Mouse (Mus musculus) v-Abl transformed pro-B cells (cell line): ENCODE data around the gene Cdh23.

ENCODE experiments used
- in situ Hi-C, 2 experiments: fragments of 400-800 bp; cut with MboI; formaldehyde crosslinking; loops; one replicate each; pipeline ENCODE4 v1.15.1; 2025; ENCODE audit not compliant: unreplicated experiment in 2 of 2

The Cdh23 gene

DNA sequence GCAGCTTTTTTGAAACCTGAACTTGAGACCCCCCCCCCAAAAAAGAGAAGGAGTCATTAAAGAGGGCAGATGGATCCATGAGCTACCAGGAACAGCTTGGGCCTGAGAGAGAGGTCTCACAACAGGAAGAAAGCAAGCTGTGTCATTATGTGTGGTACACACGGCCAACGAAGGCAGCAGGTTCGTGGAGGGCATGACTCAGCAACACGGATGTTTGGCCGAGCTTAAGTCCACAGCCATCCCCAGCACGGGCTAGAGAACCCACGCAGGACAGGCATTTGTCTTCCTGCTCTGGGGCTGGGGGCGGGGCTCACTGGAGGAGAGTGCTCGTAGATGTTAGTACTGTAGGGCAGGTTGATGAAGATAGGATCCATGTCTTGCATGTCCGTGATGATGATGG lies 165.7 kb downstream of the Cdh23 start:
- in situ Hi-C loops, result loop anchor here (5.0 to 10.0 kb wide), 3 partner anchors 167 to 227 kb away; partner anchors contain the start of gene Cdh23 (in 2 of the 2)

DNA sequence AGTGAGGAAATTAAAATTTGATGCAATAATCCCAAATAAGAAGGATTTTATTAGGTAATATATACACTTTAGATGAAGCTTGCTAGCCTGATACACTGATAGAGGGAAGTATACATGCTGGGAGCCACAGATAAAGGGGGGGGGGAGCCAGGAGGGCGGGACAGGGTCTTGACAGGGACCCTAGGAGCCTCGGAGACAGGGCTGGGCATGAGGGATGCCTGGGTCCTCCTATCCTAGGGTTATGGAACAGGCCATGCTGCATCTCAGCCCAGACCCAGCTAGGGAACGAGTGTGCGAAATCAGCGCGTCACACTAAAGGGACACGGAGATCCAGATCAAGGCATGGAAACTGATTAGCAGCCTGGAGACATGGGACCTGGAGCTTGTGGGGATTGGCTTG lies 168.3 kb downstream of the Cdh23 start:
- in situ Hi-C loops, result no loop called here

DNA sequence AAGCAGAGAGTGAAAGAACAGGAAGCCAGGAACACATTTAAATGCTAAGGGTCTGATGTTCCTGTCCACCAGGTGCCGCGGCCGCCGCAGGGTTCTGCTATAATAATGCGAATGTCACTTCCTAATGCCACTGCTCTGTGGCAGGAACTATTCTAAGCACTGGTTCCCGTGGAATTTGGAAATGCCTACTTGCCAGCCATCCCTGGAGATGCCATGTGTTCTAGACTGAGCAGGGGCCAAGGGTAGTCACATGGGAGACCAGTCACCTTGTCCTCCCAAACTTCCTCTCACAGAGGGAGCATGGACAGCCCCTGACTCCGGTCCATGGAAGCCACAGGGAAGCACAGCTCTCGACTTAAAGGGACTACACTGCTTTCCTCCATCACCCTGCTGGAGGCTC lies 171.2 kb downstream of the Cdh23 start:
- in situ Hi-C loops, result no loop called here

DNA sequence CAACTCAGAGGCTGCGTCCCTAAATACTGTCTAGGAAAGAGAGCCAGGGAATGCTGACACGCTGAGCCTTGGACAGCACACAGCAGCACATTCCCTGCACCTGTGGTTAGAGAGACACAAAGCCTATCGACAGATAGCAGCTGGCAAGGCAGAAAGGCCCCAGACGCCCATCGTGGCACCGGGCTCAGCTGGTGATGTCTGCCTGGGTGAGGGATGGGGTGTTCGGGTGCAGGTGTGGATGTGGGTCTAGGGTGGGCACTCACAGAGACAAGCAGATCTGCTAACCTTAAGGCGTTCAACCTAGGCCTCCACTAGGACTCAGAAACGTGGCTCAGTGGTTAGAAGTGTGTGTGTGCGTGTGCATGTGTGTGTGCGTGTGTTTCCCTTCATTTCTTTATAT lies 180.0 kb downstream of the Cdh23 start:
- in situ Hi-C loops, result no loop called here

DNA sequence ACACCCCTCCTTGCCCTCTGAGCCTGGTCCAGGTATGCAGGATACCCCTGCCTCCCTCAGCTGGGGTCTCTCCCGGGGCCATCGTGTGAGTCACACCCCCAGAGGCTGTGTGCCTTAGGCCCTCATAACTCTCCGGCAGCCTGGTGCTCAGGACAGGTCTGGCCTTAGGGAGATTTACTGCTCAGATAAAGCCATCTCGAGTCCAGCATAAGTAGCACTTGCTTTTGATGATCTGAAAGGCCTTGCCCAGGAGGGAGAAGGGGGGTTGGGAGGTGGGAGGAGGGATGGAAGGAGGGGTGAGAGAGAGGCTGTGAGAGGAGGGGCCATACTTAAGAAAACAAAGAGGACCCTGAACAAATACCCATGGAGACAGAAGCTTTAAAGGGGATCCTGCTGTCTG lies 197.8 kb downstream of the Cdh23 start:
- in situ Hi-C loops, result no loop called here

DNA sequence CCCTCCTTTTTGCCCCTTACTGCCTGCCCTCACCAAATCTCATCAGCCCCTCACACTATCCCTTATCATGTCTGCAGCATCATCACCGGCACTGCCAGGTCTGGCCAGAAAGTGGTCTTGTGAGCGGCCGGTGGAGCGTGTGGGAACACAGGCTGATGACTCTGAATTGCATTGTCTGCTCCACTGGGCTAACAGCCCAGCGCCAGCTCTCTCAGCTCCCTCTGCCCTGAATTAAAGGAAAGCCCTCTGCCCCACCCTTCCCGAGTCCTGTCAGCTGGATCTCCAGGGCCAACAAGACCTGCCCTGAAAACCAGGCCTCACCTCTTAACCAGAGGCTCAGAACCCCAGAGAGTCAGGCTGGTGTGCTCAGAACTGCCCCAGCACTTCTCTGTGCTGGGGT lies 201.2 kb downstream of the Cdh23 start:
- in situ Hi-C loops, result no loop called here

DNA sequence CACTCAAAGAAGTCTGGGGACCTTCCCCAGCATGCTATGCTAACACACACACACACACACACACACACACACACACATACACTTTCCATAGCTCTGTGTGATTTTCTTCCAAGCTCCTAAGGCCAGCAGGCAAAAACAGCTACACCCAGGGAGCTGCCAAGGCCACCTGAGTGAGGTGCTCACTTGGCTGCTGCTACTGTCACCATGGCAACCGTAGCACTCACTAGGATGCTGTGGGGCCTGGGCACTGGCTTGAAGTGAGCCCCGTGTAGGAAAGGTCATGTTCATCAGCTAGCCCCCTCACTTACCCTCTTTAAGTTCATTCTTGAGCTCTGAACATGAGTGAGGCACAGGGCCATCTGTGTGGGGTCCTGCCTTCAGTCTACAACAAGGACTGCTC lies 204.8 kb downstream of the Cdh23 start:
- in situ Hi-C loops, result no loop called here

DNA sequence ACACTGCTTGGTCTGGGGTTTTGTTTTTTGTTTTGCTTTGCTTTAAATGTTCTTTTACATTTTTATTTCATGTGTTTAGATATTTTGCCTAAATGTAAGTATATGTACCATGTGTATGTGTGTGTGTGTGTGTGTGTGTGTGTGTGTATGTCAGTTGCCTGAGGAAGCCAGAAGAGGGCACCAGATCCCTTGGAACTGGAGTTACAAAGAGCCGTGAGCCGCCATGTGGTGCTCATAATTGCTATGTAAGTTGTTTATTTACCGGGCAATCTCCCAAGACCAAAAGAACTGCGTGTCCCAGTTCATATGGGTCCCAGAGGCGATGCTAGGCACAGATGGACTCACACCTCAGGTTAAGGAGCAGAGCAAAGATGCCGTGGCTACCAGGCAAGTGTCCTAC lies 214.9 kb downstream of the Cdh23 start:
- in situ Hi-C loops, result no loop called here

DNA sequence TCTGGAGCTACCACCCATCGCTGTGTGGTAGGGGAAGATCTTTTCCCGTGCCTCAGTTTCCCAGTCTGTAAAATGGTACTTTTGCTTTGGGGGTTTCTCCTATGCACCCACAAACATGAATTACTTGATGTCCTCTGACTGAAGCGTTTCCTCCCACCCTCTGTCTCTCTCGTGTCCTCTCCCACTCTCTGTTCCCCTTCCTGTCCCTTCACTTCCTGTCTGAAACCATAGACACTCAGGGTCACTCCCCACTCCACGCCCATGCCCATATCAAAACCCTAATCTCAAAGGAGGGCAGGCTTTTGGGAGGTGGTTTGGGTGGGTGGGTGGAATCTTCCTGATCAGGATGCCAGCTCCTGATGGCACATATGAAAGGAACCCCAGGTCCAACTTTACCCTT lies 221.7 kb downstream of the Cdh23 start:
- in situ Hi-C loops, result no loop called here

DNA sequence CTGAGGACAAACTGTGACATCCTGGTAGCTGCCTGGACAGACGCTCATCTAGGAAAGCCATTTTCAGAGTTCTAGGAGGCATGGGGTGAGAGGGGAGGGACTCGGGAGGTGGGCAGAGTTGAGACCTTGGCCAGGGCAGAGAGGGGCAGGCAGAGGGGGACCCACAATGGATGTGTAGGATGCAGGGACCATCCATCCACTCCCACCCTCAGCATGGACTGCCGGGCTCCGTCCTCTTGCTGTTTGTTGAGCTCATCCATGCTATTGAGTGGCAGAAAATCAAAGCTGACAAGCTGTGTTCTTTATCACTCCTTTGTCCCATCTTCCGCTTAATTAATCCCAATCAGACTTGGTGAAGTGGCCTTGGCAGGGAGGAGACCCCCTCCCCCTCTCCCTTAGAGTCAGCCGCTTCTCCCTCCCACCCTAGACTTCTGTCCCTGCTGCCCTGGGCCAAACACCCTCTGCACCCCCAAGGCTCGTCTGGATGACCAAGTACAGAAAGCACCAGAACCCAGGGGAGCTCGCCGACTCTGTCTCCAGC lies 222.4 kb downstream of the Cdh23 start:
- in situ Hi-C loops, result no loop called here

DNA sequence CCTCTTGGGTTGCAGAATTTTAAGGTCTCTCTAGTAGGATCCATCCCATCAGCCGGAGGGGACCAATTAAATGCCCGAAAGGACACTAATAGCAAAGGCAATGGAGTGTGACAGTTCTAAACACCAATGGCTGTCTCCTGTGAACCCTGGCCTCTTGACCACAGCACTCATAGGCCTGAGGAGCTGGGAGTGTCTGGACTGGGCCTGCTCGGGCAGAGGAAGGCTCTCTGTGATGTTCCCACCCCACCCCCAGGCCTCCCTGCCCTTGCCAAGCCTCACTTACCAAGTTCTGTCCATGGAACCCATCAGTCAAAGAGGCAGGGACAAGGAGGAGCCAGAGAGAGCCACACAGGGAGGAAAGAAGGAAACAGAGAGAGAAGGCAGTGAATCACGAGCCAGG lies 228.5 kb downstream of the Cdh23 start:
- in situ Hi-C loops, result no loop called here

DNA sequence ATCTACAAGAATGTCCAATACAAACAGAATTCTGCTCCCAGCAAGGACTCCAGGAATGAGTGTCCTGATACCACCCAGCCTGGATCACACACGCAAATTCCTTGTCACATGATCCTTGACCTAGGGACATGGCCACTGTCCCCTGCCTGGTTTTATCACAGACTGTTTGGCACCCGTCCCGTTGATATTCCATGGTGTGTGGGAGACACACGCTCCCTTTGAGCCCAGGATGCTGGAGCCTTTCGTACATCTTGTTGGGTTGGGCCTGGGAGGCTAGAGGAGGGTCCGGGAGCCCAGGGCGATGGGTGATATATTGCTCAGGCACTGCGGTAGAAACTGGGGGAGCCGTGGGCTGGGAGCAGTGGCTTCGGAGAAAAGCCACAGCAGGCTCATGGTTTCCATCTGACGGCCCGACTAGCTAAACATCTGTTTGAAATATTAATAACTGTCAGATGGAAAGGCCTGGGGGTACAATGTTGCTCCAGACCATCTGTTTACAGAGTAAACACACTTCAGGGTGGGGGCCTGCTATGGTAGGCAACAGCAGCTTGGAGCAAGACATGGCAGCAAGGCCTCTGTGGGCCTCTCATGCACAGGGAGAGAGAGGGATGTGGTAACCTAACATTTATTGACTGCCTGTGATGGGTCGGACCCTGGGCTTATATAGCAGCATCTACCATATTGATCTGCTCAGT lies 232.2 kb downstream of the Cdh23 start:
- in situ Hi-C loops, result no loop called here

DNA sequence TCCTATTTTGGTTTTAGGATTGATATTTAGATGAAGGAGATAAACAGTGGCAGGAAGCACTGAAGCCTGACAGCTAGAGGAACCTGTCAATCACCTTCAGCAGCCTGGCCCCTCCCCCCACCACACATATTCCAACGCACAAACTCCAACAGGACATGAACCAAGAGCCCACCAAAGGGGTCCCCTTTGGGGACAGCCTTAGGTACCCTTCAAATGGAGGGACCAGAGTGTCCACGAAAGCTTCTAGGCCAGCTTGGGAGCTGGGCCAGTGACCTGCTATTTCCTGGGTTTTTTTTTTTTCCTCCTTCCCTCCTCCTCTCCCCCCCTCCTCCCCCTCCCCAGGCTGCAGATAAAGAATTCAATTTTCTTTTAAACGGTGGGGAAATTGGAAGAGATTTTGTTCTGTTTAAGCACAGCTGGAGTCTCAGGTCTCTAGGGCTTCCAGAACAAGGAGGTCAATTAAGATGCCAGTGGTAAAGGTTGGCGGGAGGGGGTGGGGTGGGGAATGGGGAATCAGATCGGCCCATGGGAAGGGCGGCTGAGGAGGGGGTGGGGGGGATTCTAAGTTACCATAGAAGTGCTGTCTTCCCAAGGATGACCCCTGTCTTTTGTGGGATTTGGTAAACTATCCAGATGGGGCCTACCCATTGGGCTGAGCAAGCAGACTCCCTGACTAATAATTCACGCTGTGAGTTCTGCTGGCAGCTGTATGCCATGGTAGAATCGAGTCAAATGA lies 239.5 kb downstream of the Cdh23 start:
- in situ Hi-C loops, result no loop called here

DNA sequence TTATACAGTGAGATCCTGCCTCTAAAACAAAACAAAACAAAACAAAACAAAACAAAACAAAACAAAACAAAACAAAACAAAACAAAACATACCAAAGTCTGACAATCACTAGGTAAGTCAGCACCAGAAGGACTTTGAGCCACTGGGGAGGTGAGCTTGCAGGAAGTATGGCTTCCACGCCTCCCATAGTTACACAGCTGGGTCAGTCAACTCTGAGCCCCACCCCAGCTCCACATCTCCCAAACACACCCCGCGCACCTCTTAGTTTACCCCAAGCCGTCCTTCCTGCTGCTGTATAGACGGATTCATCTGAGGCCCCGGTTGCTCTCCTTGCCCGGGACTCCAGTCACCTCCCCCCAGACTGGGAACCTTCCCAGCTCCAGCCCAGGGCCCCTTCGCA lies 241.1 kb downstream of the Cdh23 start:
- in situ Hi-C loops, result no loop called here

DNA sequence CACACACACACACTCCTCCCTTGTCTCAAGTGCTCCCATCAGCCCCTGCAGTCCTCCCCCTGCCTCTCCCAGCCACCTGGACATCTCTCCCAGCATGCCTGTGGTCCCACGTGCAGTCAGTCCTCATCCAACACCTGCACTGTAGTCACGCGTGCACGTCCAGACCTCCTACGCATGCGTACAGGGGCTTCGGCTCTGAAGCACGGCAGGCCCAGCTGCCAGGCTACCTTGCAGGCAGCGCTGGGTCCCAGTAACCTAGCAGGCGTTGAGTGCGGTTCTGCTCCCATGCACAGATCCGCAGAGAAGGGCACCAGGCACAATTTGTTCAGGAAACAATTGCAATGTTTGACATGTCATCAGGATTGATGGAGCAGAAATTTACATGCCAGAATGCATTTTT lies 249.1 kb downstream of the Cdh23 start:
- in situ Hi-C loops, result no loop called here

DNA sequence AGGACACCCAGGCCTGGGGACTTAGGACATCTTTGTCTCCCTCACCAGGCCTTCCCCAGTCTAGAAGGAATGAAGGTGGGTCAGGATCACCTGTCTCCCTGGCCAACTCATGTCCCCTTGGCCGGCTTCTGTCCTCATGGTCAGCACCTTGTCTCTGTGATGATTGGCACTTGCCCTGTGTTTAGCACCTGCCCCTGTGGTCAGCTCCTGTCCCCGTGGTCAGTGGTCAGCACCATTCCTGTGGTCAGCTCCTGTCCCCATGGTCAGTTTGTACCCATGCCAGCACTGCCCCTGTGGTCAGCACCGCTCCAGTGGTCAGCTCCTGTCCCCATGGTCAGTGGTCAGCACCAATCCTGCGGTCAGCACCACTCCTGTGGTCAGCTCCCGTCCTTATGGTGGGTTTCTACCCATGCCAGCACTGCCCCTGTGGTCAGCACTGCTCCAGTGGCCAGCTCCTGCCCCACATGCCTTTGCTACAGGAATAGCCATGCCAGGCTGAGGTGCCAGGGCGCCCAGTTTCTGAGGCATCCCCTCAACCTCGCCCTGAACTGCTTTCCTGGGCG lies 251.2 kb downstream of the Cdh23 start:
- in situ Hi-C loops, result no loop called here

DNA sequence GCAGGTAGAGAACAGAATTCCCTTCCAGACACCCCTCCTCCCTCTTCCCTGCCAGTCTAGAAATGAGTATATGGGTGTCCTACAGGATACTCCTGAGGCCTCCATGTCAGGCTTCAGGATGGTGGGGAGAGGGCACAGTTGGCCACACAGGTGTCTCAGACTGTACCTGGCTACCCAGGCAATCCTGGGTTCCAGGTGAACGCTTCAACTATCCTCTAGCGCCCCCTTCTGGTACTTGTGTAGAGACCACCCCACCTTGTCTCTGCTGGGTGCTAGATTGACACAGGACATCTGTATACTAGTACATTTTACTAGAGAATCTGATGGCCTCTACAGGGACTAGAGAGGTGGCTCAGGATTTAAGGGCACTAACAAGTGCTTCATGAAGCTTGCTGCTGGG lies 253.2 kb downstream of the Cdh23 start:
- in situ Hi-C loops, result no loop called here

DNA sequence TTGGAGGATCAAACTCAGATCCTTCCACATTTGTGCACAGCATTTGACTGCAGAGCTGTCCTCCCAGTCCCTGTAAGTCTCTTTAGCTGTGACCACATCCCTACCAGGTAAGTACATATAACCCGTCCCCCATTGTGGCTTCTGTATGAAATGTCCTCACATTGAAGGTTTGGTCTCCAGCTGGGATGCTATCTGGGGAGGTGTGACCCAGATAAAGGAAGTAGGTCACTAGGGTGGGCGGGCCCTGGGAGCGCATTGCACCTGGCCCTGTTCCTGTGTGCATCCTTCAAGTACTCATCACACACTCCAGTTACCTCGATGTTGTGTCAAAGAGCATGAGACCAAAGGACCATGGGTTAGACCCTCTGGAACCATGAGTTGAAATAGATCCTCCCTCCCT lies 254.0 kb downstream of the Cdh23 start:
- in situ Hi-C loops, result no loop called here

DNA sequence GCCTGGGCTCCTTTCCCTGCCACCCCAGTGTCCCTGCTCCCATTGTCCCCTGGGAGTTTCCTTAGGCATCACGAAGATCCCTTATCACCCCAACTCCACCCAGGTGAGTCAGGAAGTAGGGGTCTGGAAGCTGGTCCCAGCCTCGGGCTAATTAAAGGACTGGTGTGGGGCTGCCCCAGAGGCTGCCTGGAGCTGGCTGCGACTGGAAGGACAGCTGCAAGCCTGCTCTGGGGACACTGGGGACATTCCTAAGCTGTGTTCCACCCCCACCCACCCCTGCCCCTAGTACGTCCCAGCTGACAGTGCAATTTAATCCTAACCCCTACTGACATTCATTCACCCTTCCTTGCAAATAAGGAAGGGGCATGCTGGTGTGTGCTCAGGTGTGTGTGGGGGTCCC lies 263.6 kb downstream of the Cdh23 start:
- in situ Hi-C loops, result no loop called here

DNA sequence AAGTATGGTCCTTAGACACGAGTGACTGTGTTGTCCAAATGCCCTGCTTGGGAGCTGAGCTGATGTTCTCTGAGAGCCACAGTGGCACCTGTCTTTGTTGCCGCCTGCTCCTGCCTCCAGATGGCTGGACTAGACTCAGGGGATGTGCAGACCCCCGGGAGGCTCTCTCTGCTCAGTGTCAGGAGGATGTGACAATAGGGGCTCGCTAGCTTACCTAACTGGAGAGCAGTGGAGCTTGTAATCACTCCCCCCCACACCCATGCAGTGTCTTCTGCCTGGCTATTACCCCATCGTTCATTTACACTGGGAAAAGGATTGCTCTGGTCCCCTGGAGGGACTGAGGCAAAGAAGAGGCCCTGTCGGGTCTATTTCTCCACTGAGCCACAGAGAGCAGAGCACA lies 265.7 kb downstream of the Cdh23 start:
- in situ Hi-C loops, result no loop called here

DNA sequence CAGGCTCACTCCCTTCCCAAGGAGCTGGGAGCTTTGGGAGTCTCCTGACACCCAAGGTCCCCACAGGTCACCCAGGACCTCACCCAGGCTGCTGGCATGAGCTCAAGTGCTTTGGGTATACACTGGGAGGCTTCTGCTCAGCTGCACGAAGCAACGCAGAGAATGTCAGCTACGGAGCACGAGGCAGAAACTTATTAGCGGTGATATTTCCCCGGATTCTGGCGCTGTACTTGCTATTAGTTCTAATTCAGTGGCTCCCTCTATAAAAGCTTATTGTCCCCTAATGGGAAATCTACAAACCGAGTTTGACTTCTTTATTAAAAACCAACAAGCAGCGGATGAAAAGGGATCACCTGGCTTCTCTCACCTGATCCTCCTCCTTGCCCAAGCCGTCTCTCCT lies 266.3 kb downstream of the Cdh23 start:
- in situ Hi-C loops, result no loop called here

DNA sequence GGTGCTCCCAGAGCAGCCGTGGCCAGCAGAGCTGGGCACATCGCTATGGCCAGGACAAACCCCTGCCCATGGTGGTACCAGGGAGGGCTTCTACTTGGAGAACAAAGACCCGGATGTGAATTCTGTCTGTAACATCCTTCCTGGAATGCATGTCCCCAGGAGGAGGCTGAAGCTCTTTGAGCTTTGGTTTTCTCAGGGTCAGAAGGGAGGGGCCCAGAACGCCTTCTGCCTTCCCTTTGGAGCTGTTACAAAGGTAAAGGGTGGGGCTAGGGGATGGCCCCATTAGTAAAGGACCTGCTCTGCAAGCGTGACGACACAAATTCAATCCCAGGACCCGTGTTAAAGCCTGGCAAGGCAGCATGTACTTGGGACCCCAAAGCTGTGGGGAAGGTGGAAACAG lies 273.5 kb downstream of the Cdh23 start:
- in situ Hi-C loops, result no loop called here
